Mouse (Mus musculus): Measurements from ENCODE around the gene Tmem199.

Tmem199 gene

GRCm38 (mm10) chr11:78475289-78475688 lies 36.7 kb downstream of the Tmem199 start:
- no peak for DNase-seq (ENCODE audit: low spot score)

GRCm38 (mm10) chr11:78471326-78472103 lies 40.5 kb downstream of the Tmem199 start:
- no peak for DNase-seq (ENCODE audit: low spot score)

GRCm38 (mm10) chr11:78467932-78468331 lies 44.0 kb downstream of the Tmem199 start:
- DNase-seq (ENCODE audit: low spot score), result no peak

- DNase-seq (ENCODE audit: low spot score), result no peak
These were observed 44.5 kb downstream of the Tmem199 start for GRCm38 (mm10) chr11:78467515-78467914.

- DNase-seq (ENCODE audit: low spot score), result no peak
These were observed 45.6 kb downstream of the Tmem199 start for GRCm38 (mm10) chr11:78466242-78466912.

GRCm38 (mm10) chr11:78465568-78466180 lies 46.3 kb downstream of the Tmem199 start, which contains the start of gene Slc46a1:
Slc46a1 (plus strand) TSS chr11:78465697.
- DNase-seq (ENCODE audit: low spot score), result peak; percentile 50

- DNase-seq (ENCODE audit: low spot score), result no peak
These were observed 46.9 kb downstream of the Tmem199 start for GRCm38 (mm10) chr11:78465116-78465515.

- no peak for DNase-seq (ENCODE audit: low spot score)
These were observed 48.5 kb downstream of the Tmem199 start for GRCm38 (mm10) chr11:78463286-78464036.

- DNase-seq (ENCODE audit: low spot score), result no peak
These were observed 49.3 kb downstream of the Tmem199 start for GRCm38 (mm10) chr11:78462669-78463068.

GRCm38 (mm10) chr11:78461894-78462293 lies 50.1 kb downstream of the Tmem199 start:
- DNase-seq (ENCODE audit: low spot score), result no peak

- no peak for DNase-seq (ENCODE audit: low spot score)
These were observed 53.2 kb downstream of the Tmem199 start for GRCm38 (mm10) chr11:78458740-78459139.

Measured in urinary bladder, postnatal 10 days (tissue).